Mouse (Mus musculus): Measurements from ENCODE around the gene Tmem120b. TPM values are rescaled to one million over a fixed set of nuclear protein-coding genes. Genes with fewer than 3 reads are reported as not detected.

Tmem120b gene
- polyA plus RNA-seq, 1 experiment: 5.8 TPM

DNA sequence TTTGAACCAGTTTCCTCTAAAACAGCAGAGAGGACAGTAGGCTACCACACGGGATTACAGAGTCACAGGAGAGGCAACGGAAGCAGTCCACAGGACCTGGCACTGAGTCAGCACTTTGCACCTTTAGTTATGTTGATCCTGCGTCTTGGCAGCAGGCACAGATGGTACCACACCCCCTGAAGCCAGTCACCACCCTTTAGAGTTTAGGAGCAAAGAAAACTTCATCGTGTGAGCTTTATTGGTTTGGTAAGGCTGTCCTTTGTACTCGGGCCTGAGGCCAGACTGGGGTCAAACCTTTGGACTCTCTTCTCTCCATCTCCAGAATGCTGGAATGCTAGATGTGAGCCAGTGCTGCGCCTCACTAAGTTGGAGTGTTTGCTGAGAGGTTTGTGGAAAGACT lies 32.7 kb upstream of the Tmem120b start:
- peaks cover 2% of the 10 kb centered on the region; the same call in 1 of the 2 replicates for H3K36me3 ChIP-seq (ENCODE audit: control insufficient read depth, insufficient read depth, low read length)
- H3K27ac ChIP-seq (ENCODE audit: insufficient read depth, low read length): no peak overlapping the region
- TF ChIP-seq CTCF (IDR thresholded peaks at IDR 0.05; ENCODE audit: extremely low read depth, insufficient read depth, insufficient read length, insufficient replicate concordance) (no peak), POLR2A (IDR thresholded peaks at IDR 0.05; ENCODE audit: low read depth, low read length) (no peak)
- no peaks in the 10 kb centered on the region for H3K27me3 ChIP-seq (ENCODE audit: control insufficient read depth, insufficient read depth, low read length)
- peaks cover 9% of the 10 kb centered on the region for H3K4me1 ChIP-seq (ENCODE audit: control insufficient read depth, insufficient read depth, insufficient read length)
- no peak for DNase-seq (ENCODE audit: low read depth in 1 of 2, low spot score in 2 of 2)
- H3K4me3 ChIP-seq (ENCODE audit: extremely low read depth, insufficient read depth, insufficient read length): no peak overlapping the region
- 35% methylated on average over 6 of the region's 6 CpGs for WGBS

DNA sequence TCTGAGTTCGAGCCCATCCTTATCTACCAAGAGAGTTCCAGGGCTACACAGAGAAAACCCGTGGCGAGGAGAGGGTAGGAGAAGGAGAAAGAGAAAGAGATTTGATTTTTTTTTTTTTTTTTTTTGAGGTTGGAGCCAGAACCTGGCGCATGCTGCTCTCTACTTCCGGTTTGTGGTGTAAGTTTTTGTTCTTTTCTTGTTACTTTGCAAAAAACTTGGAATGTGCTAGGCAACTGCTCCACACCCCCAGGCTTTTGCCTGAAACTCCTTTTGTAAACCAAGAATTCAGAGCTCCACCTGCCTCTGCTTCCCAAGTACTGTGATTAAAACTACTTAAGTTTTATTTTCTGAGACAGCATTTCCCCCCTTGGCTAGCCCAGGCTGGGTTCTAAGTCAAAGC lies 30.1 kb upstream of the Tmem120b start:
- no peak overlapping the region for H3K27ac ChIP-seq (ENCODE audit: insufficient read depth, low read length)
- H3K27me3 ChIP-seq (ENCODE audit: control insufficient read depth, insufficient read depth, low read length): no peaks in the 10 kb centered on the region
- peaks cover 14% of the 10 kb centered on the region for H3K4me1 ChIP-seq (ENCODE audit: control insufficient read depth, insufficient read depth, insufficient read length)
- TF ChIP-seq CTCF (IDR thresholded peaks at IDR 0.05; ENCODE audit: extremely low read depth, insufficient read depth, insufficient read length, insufficient replicate concordance) (no peak), POLR2A (IDR thresholded peaks at IDR 0.05; ENCODE audit: low read depth, low read length) (no peak)
- H3K4me3 ChIP-seq (ENCODE audit: extremely low read depth, insufficient read depth, insufficient read length): no peak overlapping the region
- DNase-seq (ENCODE audit: low read depth in 1 of 2, low spot score in 2 of 2): no peak
- no peaks in the 10 kb centered on the region for H3K36me3 ChIP-seq (ENCODE audit: control insufficient read depth, insufficient read depth, low read length)
- 16% methylated on average over 5 of the region's 5 CpGs for WGBS

- H3K4me3 ChIP-seq (ENCODE audit: extremely low read depth, insufficient read depth, insufficient read length): peak overlapping the region; percentile 50
- WGBS: 4% methylated on average over 25 of the region's 25 CpGs
- TF ChIP-seq POLR2A (IDR thresholded peaks at IDR 0.05; ENCODE audit: low read depth, low read length) (peak; percentile 48), CTCF (IDR thresholded peaks at IDR 0.05; ENCODE audit: extremely low read depth, insufficient read depth, insufficient read length, insufficient replicate concordance) (no peak)
- H3K36me3 ChIP-seq (ENCODE audit: control insufficient read depth, insufficient read depth, low read length): no peaks in the 10 kb centered on the region
- peak; percentile 60 to 86 for DNase-seq (ENCODE audit: low read depth in 1 of 2, low spot score in 2 of 2)
- H3K4me1 ChIP-seq (ENCODE audit: control insufficient read depth, insufficient read depth, insufficient read length): peaks cover 14% of the 10 kb centered on the region
- H3K27ac ChIP-seq (ENCODE audit: insufficient read depth, low read length): peak overlapping the region; percentile 19
- no peaks in the 10 kb centered on the region for H3K27me3 ChIP-seq (ENCODE audit: control insufficient read depth, insufficient read depth, low read length)
Observed at GRCm38 (mm10) chr5:123039120-123039752, 29.0 kb upstream of the Tmem120b start.

DNA sequence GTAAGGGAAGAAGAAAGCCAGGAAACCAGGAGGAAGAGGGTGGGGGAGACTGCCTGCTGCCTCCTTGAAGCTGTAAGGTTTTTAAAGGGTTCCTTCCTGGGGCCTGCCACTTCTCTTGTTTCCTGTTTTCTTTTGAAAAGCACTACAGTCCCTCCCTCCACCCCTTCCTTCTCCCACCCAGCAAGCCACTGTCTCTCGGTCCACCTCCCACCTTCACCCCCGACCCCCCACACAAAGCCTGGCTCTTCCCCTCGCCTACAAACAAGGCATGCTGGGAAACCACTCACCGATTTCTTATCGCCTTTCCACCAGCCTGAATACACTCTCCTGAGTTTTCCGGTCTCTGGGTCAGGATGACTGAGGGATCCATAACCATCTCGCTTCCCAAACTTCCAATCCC lies 27.4 kb upstream of the Tmem120b start:
- H3K27ac ChIP-seq (ENCODE audit: insufficient read depth, low read length): peak overlapping the region; percentile 62
- H3K36me3 ChIP-seq (ENCODE audit: control insufficient read depth, insufficient read depth, low read length): no peaks in the 10 kb centered on the region
- H3K4me1 ChIP-seq (ENCODE audit: control insufficient read depth, insufficient read depth, insufficient read length): peaks cover 14% of the 10 kb centered on the region
- DNase-seq (ENCODE audit: low read depth in 1 of 2, low spot score in 2 of 2): peak in 1 of 2 experiments; percentile 14
- no peak for TF ChIP-seq POLR2A (IDR thresholded peaks at IDR 0.05; ENCODE audit: low read depth, low read length)
- TF ChIP-seq CTCF (IDR thresholded peaks at IDR 0.05; ENCODE audit: extremely low read depth, insufficient read depth, insufficient read length, insufficient replicate concordance): no peak
- 12% methylated on average over 7 of the region's 7 CpGs for WGBS
- H3K4me3 ChIP-seq (ENCODE audit: extremely low read depth, insufficient read depth, insufficient read length): no peak overlapping the region
- no peaks in the 10 kb centered on the region for H3K27me3 ChIP-seq (ENCODE audit: control insufficient read depth, insufficient read depth, low read length)

DNA sequence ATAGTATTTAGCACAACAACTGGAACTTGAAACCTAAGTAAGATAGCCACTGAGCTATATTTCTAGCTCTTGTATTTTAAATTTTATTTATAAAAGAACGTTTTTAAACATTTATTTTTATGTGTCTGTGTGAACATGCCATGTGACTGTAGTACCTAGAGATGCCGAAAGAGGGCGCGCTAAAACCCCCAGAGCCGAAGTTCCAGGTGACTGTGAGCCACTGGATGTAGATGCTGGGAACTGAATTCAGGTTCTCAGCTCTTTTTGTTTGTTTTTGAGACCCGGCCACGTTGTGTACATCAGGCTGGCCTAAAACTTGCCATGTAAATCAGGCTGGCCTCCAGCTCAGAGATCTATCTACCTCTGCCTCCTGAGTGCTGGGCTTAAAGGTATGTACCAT lies 24.4 kb upstream of the Tmem120b start:
- Histone ChIP-seq H3K27ac (ENCODE audit: insufficient read depth, low read length) (no peak overlapping the region), H3K27me3 (ENCODE audit: control insufficient read depth, insufficient read depth, low read length) (no peaks in the 10 kb centered on the region), H3K36me3 (ENCODE audit: control insufficient read depth, insufficient read depth, low read length) (no peaks in the 10 kb centered on the region), H3K4me1 (ENCODE audit: control insufficient read depth, insufficient read depth, insufficient read length) (peaks cover 8% of the 10 kb centered on the region), H3K4me3 (ENCODE audit: extremely low read depth, insufficient read depth, insufficient read length) (no peak overlapping the region)
- WGBS: 33% methylated on average over 7 of the region's 7 CpGs
- TF ChIP-seq CTCF (IDR thresholded peaks at IDR 0.05; ENCODE audit: extremely low read depth, insufficient read depth, insufficient read length, insufficient replicate concordance) (peak; percentile 34; the same call in 1 of the 2 replicates), POLR2A (IDR thresholded peaks at IDR 0.05; ENCODE audit: low read depth, low read length) (no peak)
- peak in 1 of 2 experiments; percentile 21 for DNase-seq (ENCODE audit: low read depth in 1 of 2, low spot score in 2 of 2)

- H3K4me1 ChIP-seq (ENCODE audit: control insufficient read depth, insufficient read depth, insufficient read length): peaks cover 7% of the 10 kb centered on the region; the same call in 1 of the 2 replicates
- H3K36me3 ChIP-seq (ENCODE audit: control insufficient read depth, insufficient read depth, low read length): no peaks in the 10 kb centered on the region
- no peak for TF ChIP-seq POLR2A (IDR thresholded peaks at IDR 0.05; ENCODE audit: low read depth, low read length)
- peak; percentile 62; the same call in 1 of the 2 replicates for TF ChIP-seq CTCF (IDR thresholded peaks at IDR 0.05; ENCODE audit: extremely low read depth, insufficient read depth, insufficient read length, insufficient replicate concordance)
- H3K4me3 ChIP-seq (ENCODE audit: extremely low read depth, insufficient read depth, insufficient read length): no peak overlapping the region
- 33% methylated on average over 9 of the region's 9 CpGs for WGBS
- no peak overlapping the region for H3K27ac ChIP-seq (ENCODE audit: insufficient read depth, low read length)
- peak in 1 of 2 experiments; percentile 63 for DNase-seq (ENCODE audit: low read depth in 1 of 2, low spot score in 2 of 2)
- no peaks in the 10 kb centered on the region for H3K27me3 ChIP-seq (ENCODE audit: control insufficient read depth, insufficient read depth, low read length)
Observed at GRCm38 (mm10) chr5:123045561-123046295, 22.5 kb upstream of the Tmem120b start.
